In the genomic region with DNA sequence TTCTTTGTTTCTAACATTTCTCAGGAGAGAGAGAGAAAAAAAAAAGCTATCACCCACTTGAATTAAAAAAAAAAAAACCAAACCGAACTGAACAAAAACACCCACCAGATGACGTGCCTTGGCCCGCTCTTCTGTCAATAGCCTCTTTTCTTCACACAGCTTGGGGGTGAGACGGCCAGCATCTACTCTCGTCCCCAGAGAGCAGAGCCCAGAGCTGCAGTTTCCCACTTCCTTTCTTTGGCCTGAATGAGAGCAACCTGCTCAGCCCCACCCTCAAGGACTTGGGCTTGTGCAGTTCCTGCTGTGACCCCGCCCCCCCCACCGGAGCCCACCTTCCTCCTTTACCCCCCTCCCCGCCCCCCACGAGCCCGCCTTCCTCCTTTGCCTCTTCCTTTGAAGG, we compare ENCODE assay signal across 12 mouse cellular contexts. TPM values are rescaled to one million over a fixed set of nuclear protein-coding genes. Genes with fewer than 3 reads are reported as not detected.
DNase-seq lines count a peak whose midpoint lies in the region; ATAC-seq and TF ChIP-seq lines count a peak whose summit lies in the region.
"Had no signal": no experiment of that assay in that cellular context is flagged by ENCODE, and none has a peak within 500 bp of the region (broad histone marks: within the 10 kb centered on the region; RNA-seq: fewer than 3 reads in every experiment).

No protein-coding gene starts in this region.

- peaks cover 20% of the 10 kb centered on the region for H3K4me1 ChIP-seq in lung, embryonic 16.5 days (replicated peaks; ENCODE audit: control insufficient read depth, insufficient read depth, low read length)

- H3K36me3 ChIP-seq in lung, embryonic 16.5 days (ENCODE audit: control insufficient read depth, insufficient read depth, low read length), result no peaks in the 10 kb centered on the region

- no peaks in the 10 kb centered on the region for H3K27me3 ChIP-seq in lung, embryonic 16.5 days (ENCODE audit: control insufficient read depth, insufficient read depth, low read depth, low read length)

- 0 out of 2 replicates have a peak, but pooled peaks have one; percentile 43 for ATAC-seq in lung, embryonic 16.5 days (ENCODE audit: low read depth)

- no peak for TF ChIP-seq CTCF in brain, embryonic 14.5 days (IDR thresholded peaks at IDR 0.05; ENCODE audit: borderline replicate concordance, extremely low read depth, insufficient read depth, insufficient read length)

- no peak overlapping the region for H3K4me2 ChIP-seq in lung, embryonic 16.5 days (ENCODE audit: low read depth, low read length)

- WGBS in lung, embryonic 16.5 days, result 42% methylated on average over 10 of the region's 10 CpGs

- no peak overlapping the region; the same call in 1 of the 2 replicates for H3K27ac ChIP-seq in lung, embryonic 16.5 days (ENCODE audit: low read length)

- H3K9ac ChIP-seq in lung, embryonic 16.5 days (ENCODE audit: low read length), result no peak overlapping the region

- no peak overlapping the region for H3K4me3 ChIP-seq in lung, embryonic 16.5 days (ENCODE audit: low read length)

- no peak for TF ChIP-seq POLR2A in brain, embryonic 14.5 days (IDR thresholded peaks at IDR 0.05; ENCODE audit: borderline replicate concordance, extremely low read depth, insufficient read depth, insufficient read length, poor library complexity, severe bottlenecking)

- no peaks in the 10 kb centered on the region for H3K9me3 ChIP-seq in lung, embryonic 16.5 days (ENCODE audit: control insufficient read depth, low read length)

- DNase-seq in adrenal gland, adult 2 months, result peak; percentile 1
- no peak for DNase-seq in adrenal gland, postnatal 36 days
- DNase-seq in lung, postnatal 14 days, result no peak
- peak; percentile 49 for DNase-seq in brain, embryonic 14.5 days (ENCODE audit: low read depth)
- peak; percentile 24 to 54 for DNase-seq in thymus, adult 18-20 months
- no peak for DNase-seq in left cerebral cortex, adult 8-10 months (ENCODE audit: low spot score in 2 of 2)
- DNase-seq in adipocyte (ENCODE audit: low spot score), result no peak
- DNase-seq: adrenal gland, adult 8-10 months; gastrocnemius, postnatal 36 days; kidney, adult 18-20 months had no signal

RNA-seq across cellular contexts. Expression of gene D630039A03Rik, which starts 48.6 kb away (rescaled TPM):
- 10 to 100 TPM; 11.5 to 11.6 TPM for total RNA-seq in adrenal gland, adult 2 months (2021)
- polyA plus RNA-seq in adrenal gland, adult 2 months (2012; rRNA removed), result 3.8 and 4.9 TPM in 2 replicates
- total RNA-seq in adrenal gland, postnatal 36 days (2021), result 10 to 100 TPM in 1 of 2 experiments, 1 to 10 TPM in 1; 9.8 to 15.0 TPM
- 3.4 and 3.5 TPM in 2 replicates for polyA plus RNA-seq in lung, embryonic 16.5 days (2015; fragmentation: Nextera tagmentation; extraction: Ambion mirVana)
- polyA plus RNA-seq in brain, embryonic 14.5 days (2012; rRNA removed), result 0.04 and 0.05 TPM in 2 replicates
- under 1 TPM; 0.13 to 0.30 (median 0.18) TPM for total RNA-seq in left cerebral cortex, adult 8-10 months (2022)
- total RNA-seq: gastrocnemius, postnatal 36 days; megakaryocyte-erythroid progenitor cell, adult 5-6 weeks had no signal

Comparison
In these comparisons a context has a peak if more than half of its experiments do, and no peak if none do; other contexts are left out.
1. DNase-seq: peak in adrenal gland, adult 2 months (single experiment), brain, embryonic 14.5 days (single experiment) and thymus, adult 18-20 months (2 of 2); none in adrenal gland, postnatal 36 days (0 of 2), lung, postnatal 14 days (single experiment), left cerebral cortex, adult 8-10 months (0 of 2) and adipocyte (single experiment).
2. RNA of gene D630039A03Rik, which starts 48.6 kb away (total RNA-seq): 9.8 to 15.0 TPM in adrenal gland, postnatal 36 days and 11.5 to 11.6 TPM in adrenal gland, adult 2 months; 0.13 to 0.30 TPM in left cerebral cortex, adult 8-10 months; every median in the first group is over 4 times any median in the second.